Mouse (Mus musculus) myocyte (in vitro differentiated cells): ENCODE measurements around the gene Rrp7a. TPM values are rescaled to one million over a fixed set of nuclear protein-coding genes. Genes with fewer than 3 reads are reported as not detected.

Experiments
- H3K27me3 ChIP-seq: one replicate; pipeline ENCODE4 v1.6.1; 2011; ENCODE audit not compliant: control insufficient read depth, insufficient read depth, insufficient read length
- H3K36me3 ChIP-seq: one replicate; pipeline ENCODE4 v1.6.1; 2011; ENCODE audit not compliant: control insufficient read depth, insufficient read depth
- H3K4me2 ChIP-seq: one replicate; pipeline ENCODE4 v1.6.1; 2011; ENCODE audit warnings: low read depth, control low read depth
- H3K4me3 ChIP-seq: one replicate; pipeline ENCODE4 v1.5.1; 2011; ENCODE audit warnings: mild to moderate bottlenecking, control low read depth, moderate library complexity
- H3K79me2 ChIP-seq: one replicate; pipeline ENCODE4 v1.6.1; 2011; ENCODE audit not compliant: control insufficient read depth, insufficient read depth
- H3ac ChIP-seq: one replicate; pipeline ENCODE4 v1.6.1; 2011; ENCODE audit not compliant: control insufficient read depth, insufficient read length
- CEBPB ChIP-seq: IDR thresholded peaks from 2 replicates; pipeline ENCODE4 v1.6.1; 2011; ENCODE audit warnings: mild to moderate bottlenecking, moderate library complexity; ENCODE audit not compliant: poor library complexity, insufficient read depth, severe bottlenecking
- E2F4 ChIP-seq: IDR thresholded peaks from one replicate; pipeline ENCODE4 v1.6.1; 2011; ENCODE audit warnings: mild to moderate bottlenecking, control low read depth, moderate library complexity; ENCODE audit not compliant: insufficient read depth
- MAX ChIP-seq: IDR thresholded peaks from one replicate; pipeline ENCODE4 v1.6.1; 2011; ENCODE audit warnings: low read depth, mild to moderate bottlenecking, control low read depth
- MYOD1 ChIP-seq, 3 experiments: IDR thresholded peaks; one replicate each; pipeline ENCODE4 v1.6.1; 2011; ENCODE audit warnings: control low read depth in 2 of 3, low read depth in 2 of 3, mild to moderate bottlenecking in 2 of 3, moderate library complexity in 1 of 3; ENCODE audit not compliant: insufficient read length in 2 of 3, control insufficient read depth in 1 of 3
- MYOG ChIP-seq, 3 experiments: IDR thresholded peaks; one replicate each; pipeline ENCODE4 v1.6.1; 2011; ENCODE audit warnings: control low read depth in 2 of 3, low read depth in 2 of 3, mild to moderate bottlenecking in 2 of 3; ENCODE audit not compliant: insufficient read length in 2 of 3, control insufficient read depth in 1 of 3, insufficient read depth in 1 of 3
- POLR2A ChIP-seq: IDR thresholded peaks from one replicate; pipeline ENCODE4 v1.6.1; 2011; ENCODE audit warnings: low read depth, mild to moderate bottlenecking, control low read depth, moderate library complexity; ENCODE audit not compliant: insufficient read length
- POLR2AphosphoS2 ChIP-seq: IDR thresholded peaks from one replicate; pipeline ENCODE4 v1.6.1; 2011; ENCODE audit warnings: low read depth, control low read depth; ENCODE audit not compliant: insufficient read length
- REST ChIP-seq: IDR thresholded peaks from one replicate; pipeline ENCODE4 v1.6.1; 2011; ENCODE audit warnings: mild to moderate bottlenecking, control low read depth, moderate library complexity; ENCODE audit not compliant: insufficient read depth, insufficient read length
- SRF ChIP-seq: IDR thresholded peaks from one replicate; pipeline ENCODE4 v1.6.1; 2011; ENCODE audit warnings: low read depth; ENCODE audit not compliant: control insufficient read depth, insufficient read length
- TCF12 ChIP-seq: IDR thresholded peaks from one replicate; pipeline ENCODE4 v1.6.1; 2011; ENCODE audit warnings: mild to moderate bottlenecking, control low read depth; ENCODE audit not compliant: poor library complexity, insufficient read depth, severe bottlenecking
- TCF3 ChIP-seq: IDR thresholded peaks from one replicate; pipeline ENCODE4 v1.6.1; 2011; ENCODE audit warnings: low read depth, control low read depth; ENCODE audit not compliant: insufficient read length
- USF1 ChIP-seq: IDR thresholded peaks from one replicate; pipeline ENCODE4 v1.6.1; 2011; ENCODE audit warnings: low read depth, mild to moderate bottlenecking, control low read depth, moderate library complexity
- polyA plus RNA-seq: library from polyadenylated mRNA; unstranded; fragments of >200 nt; fragmentation: generic; extraction: Trizol; gene quantifications from one replicate; pipeline ENCODE4 v1.2.1, GENCODE M21; 2012; ENCODE audit warnings: missing spikeins

Gene Rrp7a
- polyA plus RNA-seq, 1 experiment: 172 TPM

DNA sequence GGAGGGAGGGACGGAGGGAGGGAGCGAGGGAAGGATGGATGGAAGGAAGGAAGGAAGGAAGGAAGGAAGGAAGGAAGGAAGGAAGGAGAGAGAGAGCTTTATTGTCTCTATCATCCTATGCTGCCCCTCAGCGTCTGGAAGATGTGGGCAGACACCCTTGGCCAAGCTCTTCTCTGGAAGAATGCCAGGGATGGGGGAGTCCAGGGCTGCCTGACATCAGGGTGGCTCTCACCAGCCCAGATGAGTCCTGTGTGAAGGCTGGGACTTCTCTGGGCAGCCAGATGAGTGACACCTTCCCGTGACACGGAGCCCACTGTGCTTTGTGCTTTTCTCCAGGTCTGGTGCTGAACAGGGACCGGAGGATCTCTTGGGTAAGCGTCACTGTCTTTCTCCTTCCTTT lies 10.7 kb downstream of the Rrp7a start:
- Histone ChIP-seq H3ac (no peak overlapping the region), H3K4me3 (no peak overlapping the region), H3K4me2 (no peak overlapping the region), H3K36me3 (no peaks in the 10 kb centered on the region), H3K27me3 (no peaks in the 10 kb centered on the region), H3K79me2 (no peaks in the 10 kb centered on the region)
- no peak for TF ChIP-seq MAX
- TF ChIP-seq TCF12: no peak
- no peak for TF ChIP-seq TCF3

DNA sequence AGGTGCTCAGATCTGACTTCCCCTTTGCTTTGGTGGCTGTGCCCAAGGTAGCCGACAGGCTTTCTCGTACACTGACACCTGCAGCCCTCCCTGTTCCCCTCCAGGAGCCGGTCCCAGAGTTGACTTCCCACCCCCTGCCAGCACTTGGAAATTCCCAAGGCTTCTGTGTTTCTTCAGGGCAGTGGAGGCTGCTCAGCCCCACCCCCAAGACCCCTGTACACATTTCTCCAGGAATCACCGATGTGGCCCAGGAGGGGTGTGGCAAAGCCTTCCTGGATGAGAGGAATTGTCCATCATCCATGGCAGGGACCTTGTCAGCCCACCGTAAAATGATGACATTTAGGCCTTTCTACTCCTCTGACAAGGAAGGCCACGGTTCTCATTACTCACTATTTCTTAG lies 11.3 kb downstream of the Rrp7a start:
- H3ac ChIP-seq: no peak overlapping the region
- TF ChIP-seq POLR2AphosphoS2: no peak
- TF ChIP-seq MYOG (IDR thresholded peaks at IDR 0.05; ENCODE audit: control insufficient read depth in 1 of 3, insufficient read depth in 1 of 3, insufficient read length in 2 of 3, low read depth in 2 of 3): no peak
- no peak for TF ChIP-seq SRF
- no peak for TF ChIP-seq TCF12
- no peak for TF ChIP-seq USF1
- TF ChIP-seq E2F4: no peak
- no peak for TF ChIP-seq REST
- no peak for TF ChIP-seq MYOD1 (IDR thresholded peaks at IDR 0.05; ENCODE audit: control insufficient read depth in 1 of 3, insufficient read length in 2 of 3, low read depth in 2 of 3)
- TF ChIP-seq POLR2A: no peak
- no peaks in the 10 kb centered on the region for H3K27me3 ChIP-seq
- H3K4me2 ChIP-seq: no peak overlapping the region
- no peaks in the 10 kb centered on the region for H3K36me3 ChIP-seq
- no peak overlapping the region for H3K4me3 ChIP-seq
- no peaks in the 10 kb centered on the region for H3K79me2 ChIP-seq

DNA sequence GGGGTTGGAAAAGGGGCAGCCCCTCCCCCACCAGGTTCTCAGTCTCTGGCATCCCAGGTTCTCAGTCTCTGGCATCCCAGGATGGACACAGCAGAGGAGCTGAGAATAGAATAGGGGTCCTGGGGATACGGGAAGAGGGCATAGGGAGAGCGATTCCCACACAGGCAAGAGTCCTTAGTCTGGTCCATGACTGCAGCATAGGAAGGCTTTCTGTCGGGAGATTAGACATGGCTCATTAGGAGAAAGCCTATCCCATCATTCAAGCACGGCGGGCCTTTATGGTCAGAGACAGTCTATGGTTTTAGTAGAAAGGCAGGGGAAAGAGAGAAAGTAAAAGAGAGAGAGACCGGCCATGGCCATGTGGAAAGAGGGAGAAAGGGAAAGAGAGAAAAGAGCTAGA lies 14.8 kb downstream of the Rrp7a start:
- no peak for TF ChIP-seq MAX
- TF ChIP-seq E2F4: no peak
- no peak for TF ChIP-seq POLR2AphosphoS2
- no peak for TF ChIP-seq MYOG (IDR thresholded peaks at IDR 0.05; ENCODE audit: control insufficient read depth in 1 of 3, insufficient read depth in 1 of 3, insufficient read length in 2 of 3, low read depth in 2 of 3)
- TF ChIP-seq POLR2A: no peak
- no peak for TF ChIP-seq CEBPB
- no peak for TF ChIP-seq USF1
- TF ChIP-seq TCF3: no peak
- TF ChIP-seq SRF: no peak
- no peak for TF ChIP-seq TCF12
- no peak for TF ChIP-seq REST
- H3K4me2 ChIP-seq: no peak overlapping the region
- H3K4me3 ChIP-seq: no peak overlapping the region
- H3K27me3 ChIP-seq: no peaks in the 10 kb centered on the region
- no peak overlapping the region for H3ac ChIP-seq
- no peaks in the 10 kb centered on the region for H3K36me3 ChIP-seq
- H3K79me2 ChIP-seq: no peaks in the 10 kb centered on the region

DNA sequence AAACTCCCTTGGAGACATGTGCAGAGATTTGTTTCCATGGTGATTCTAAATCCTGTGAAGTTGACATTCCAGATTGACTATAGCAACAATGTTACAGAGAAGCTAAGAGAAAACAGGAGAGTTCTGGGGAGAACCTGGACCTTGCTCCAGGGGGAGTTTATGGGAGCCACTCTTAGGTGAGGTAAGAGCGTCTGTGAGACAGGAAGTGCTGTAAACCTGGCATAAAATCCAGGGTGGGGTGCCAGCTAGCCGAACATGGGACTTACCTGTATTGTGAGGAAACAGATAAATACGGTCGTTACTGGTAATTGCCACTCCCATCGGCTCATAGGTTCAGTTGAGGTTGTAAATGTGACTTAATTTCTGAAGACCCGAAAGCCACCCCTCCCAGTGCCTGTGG lies 16.2 kb downstream of the Rrp7a start:
- Histone ChIP-seq H3K79me2 (no peaks in the 10 kb centered on the region), H3K27me3 (no peaks in the 10 kb centered on the region), H3K4me2 (no peak overlapping the region), H3K4me3 (no peak overlapping the region), H3K36me3 (no peaks in the 10 kb centered on the region), H3ac (no peak overlapping the region)
- TF ChIP-seq POLR2A (no peak), SRF (no peak), TCF3 (no peak), MAX (no peak), TCF12 (no peak), MYOG (IDR thresholded peaks at IDR 0.05; ENCODE audit: control insufficient read depth in 1 of 3, insufficient read depth in 1 of 3, insufficient read length in 2 of 3, low read depth in 2 of 3) (no peak), POLR2AphosphoS2 (no peak), E2F4 (no peak), REST (no peak), MYOD1 (IDR thresholded peaks at IDR 0.05; ENCODE audit: control insufficient read depth in 1 of 3, insufficient read length in 2 of 3, low read depth in 2 of 3) (no peak), CEBPB (no peak), USF1 (no peak)

DNA sequence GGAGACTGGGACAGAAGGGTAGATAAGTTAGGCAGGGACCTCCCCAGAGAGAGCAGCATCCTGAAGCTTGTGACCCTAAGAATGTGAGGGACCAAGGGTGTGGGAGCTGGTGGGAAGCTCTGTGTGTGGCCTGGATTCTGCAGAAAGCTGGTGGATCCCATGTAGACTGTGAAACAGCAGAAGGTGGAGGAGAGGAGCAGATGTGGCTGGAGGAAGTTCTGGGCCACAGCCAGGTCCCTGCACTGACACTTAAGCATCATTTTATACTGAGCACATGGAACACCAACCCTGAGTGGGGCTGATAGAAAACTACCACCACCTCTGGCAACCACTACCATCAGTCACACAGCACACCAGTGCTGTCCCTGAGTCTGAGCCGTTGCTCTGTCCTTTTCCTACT lies 19.5 kb downstream of the Rrp7a start:
- TF ChIP-seq MYOG (IDR thresholded peaks at IDR 0.05; ENCODE audit: control insufficient read depth in 1 of 3, insufficient read depth in 1 of 3, insufficient read length in 2 of 3, low read depth in 2 of 3): no peak
- TF ChIP-seq POLR2AphosphoS2: no peak
- no peak for TF ChIP-seq SRF
- no peak for TF ChIP-seq E2F4
- TF ChIP-seq MYOD1 (IDR thresholded peaks at IDR 0.05; ENCODE audit: control insufficient read depth in 1 of 3, insufficient read length in 2 of 3, low read depth in 2 of 3): no peak
- TF ChIP-seq MAX: no peak
- TF ChIP-seq USF1: no peak
- TF ChIP-seq CEBPB: no peak
- TF ChIP-seq TCF12: no peak
- no peak for TF ChIP-seq REST
- no peak for TF ChIP-seq POLR2A
- TF ChIP-seq TCF3: no peak
- Histone ChIP-seq H3K36me3 (no peaks in the 10 kb centered on the region), H3K4me2 (no peak overlapping the region), H3ac (no peak overlapping the region), H3K27me3 (no peaks in the 10 kb centered on the region), H3K4me3 (no peak overlapping the region), H3K79me2 (no peaks in the 10 kb centered on the region)
